Mouse (Mus musculus) cerebellum, postnatal 4 days (tissue): ENCODE data around the gene Krt8.
A peak's percentile ranks its signal among the peaks of the same experiment; 100 is the strongest.

ENCODE experiments used
- DNase-seq, 2 experiments: peaks; one replicate each; pipeline ENCODE4 v3.0.0; 2022; ENCODE audit warnings: low spot score in 2 of 2, mixed read lengths in 1 of 2

The Krt8 gene

GRCm38 (mm10) chr15:102004189-102004588 is at the start of gene Krt8:
TSS of gene Krt8 (minus strand) at chr15:102004482.
- no peak for DNase-seq

- peak; percentile 52 to 55 for DNase-seq
Observed at GRCm38 (mm10) chr15:102051920-102052683, 47.8 kb upstream of the Krt8 start.

DNA sequence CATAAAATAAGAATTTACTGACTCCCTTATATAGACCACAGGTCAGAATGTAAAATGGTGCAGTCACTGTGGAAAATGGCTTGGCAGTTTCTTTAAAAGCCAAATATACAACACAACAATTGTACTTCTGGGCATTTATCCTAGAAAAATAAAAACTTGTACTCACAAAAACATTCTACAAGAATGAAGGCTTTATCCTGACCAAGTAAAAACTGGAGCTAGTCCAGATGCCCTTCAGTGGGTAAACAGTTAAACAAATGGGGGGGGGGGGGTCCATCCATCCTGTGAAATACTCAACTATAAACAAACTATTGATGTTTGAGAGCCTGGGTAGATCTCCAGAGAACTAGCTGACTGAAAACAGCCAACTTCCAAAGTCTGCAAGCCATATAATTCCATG is 45.6 kb upstream of the Krt8 start:
- DNase-seq: no peak

DNA sequence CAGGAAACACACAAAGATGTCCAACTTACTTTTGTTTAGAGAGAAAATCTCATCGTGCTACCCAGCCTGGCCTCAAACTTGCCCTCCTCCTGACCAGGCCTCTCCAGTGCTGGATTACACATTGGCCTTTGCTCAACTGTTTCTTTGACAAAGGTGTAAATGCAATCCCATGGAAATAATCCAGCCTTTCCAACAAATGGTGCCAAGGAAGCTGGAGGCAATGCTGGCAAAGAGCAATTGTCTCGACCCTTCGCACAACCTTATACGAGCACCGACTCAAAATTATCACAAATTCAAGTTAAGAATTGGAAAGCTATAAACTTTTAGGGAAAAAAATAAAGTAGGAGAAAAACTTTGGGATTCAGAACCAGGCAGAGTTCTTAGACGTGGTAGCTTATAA is 43.7 kb upstream of the Krt8 start:
- DNase-seq: no peak

GRCm38 (mm10) chr15:102045691-102046090 is 41.4 kb upstream of the Krt8 start:
- DNase-seq: no peak

DNA sequence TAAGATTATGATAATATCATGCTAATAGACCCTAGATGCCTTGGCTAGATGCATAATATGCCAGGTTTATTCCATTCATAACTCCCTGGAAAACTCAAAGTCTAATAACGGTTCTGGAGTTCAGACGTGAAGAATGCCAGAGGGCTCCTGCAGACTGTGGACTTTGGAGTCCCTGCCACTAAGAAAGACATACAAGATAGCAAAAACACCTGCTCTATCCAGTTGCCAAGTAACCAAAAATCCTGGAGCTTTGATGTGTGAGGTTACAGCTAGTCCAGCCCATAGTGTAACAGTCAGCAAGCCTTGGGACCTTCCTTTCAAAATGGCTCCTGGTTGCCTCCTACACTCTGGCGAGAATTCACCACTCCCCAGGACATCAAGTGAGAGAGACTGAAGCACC is 40.5 kb upstream of the Krt8 start:
- DNase-seq: no peak

GRCm38 (mm10) chr15:102041951-102042350 is 37.7 kb upstream of the Krt8 start:
- no peak for DNase-seq

- DNase-seq: no peak
Observed at GRCm38 (mm10) chr15:102040277-102040676, 36.0 kb upstream of the Krt8 start.

- no peak for DNase-seq
Observed at GRCm38 (mm10) chr15:102034121-102035053, 30.1 kb upstream of the Krt8 start.

- DNase-seq: no peak
Observed at GRCm38 (mm10) chr15:102028040-102028439, 23.8 kb upstream of the Krt8 start, which contains the start of gene Krt18. TSS of gene Krt18 (plus strand) at chr15:102028180.

DNA sequence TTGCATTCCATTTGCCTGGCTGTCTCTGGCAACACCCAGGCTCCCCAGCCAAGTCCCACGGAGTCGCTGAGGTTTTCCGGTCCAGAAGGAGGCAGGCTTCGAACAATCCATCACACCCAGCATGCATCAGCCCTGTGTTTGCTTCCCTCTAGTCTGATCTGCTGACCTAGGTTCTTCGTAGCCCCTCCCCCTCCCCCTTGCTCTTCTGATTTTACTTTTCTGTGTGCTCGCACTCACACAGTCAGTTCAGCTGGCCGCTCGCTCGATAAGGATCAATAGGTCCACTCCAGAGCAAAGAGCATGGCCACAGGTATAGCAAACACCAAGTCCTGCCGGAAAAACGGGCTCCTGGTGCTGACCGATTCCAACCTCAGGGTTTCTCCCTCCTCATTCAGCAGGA is 22.1 kb upstream of the Krt8 start:
- DNase-seq: no peak

GRCm38 (mm10) chr15:102025136-102025872 is 21.0 kb upstream of the Krt8 start:
- DNase-seq: no peak

GRCm38 (mm10) chr15:102023888-102024287 is 19.6 kb upstream of the Krt8 start:
- DNase-seq: no peak

DNA sequence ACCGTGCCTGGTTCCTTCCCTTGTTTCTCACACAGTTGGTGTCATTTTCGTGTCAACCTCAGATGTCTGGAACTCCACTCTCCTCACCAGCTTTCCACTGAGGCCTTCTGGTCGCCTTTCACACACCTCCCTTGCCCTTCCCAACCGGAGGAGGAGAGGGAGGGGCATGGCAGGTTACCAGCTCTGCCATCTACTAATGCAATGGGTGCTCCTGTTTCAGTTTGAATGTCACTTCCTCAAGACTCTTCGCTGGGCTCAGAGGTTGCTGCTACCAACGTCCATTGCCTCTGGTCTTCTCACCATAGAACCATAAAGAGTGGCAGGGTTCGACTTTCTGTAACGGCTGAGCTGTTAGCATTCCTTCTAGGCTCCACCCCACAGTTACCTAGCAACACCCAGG is 18.2 kb upstream of the Krt8 start:
- no peak for DNase-seq

DNA sequence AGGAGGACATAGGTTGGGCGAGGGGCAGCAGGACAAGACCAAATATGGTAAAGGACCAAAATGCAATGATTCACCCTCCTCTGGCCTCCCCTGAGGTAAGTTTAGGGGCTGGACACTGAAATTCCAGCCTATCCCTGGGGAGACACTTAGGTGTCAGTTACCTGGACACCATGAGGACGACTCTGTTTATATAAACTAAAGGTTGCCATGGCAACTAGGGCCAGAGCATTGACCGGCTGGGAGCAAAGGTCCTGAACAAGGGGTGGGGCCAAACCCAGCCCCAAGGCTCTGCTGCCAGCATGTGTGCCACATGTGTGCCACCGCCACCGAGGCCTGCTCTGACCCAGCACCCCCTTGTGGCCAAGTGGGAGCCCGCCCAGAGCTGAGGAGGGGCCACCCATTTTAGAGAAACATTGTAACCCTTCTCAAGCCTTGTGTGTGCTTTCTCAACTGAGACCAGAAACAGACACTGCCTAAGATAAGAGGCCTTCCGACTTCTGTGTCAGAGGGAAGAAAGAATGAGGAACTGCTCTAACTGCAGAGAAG is 13.7 kb upstream of the Krt8 start:
- no peak for DNase-seq

GRCm38 (mm10) chr15:102016787-102017186 is 12.5 kb upstream of the Krt8 start:
- DNase-seq: no peak

GRCm38 (mm10) chr15:102016096-102016495 is 11.8 kb upstream of the Krt8 start:
- no peak for DNase-seq

DNA sequence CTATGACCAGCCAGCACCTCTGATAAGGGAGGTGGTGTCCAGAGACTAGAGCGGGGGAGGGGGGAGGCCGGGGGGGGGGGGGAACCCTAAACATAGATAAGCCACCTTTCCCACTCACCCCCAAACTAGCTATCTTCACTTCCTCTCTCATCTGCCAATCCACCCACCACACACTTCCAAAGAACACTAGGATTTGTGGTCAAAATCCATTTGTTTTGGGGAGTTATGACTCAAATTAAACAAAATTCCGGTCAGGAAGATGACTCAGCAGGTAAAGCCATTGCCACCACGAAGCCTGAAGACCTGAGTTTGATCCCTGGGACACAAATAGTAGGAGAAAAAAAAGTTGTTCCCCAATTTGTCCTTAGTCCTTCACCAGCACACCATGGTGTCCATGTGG is 10.6 kb upstream of the Krt8 start:
- DNase-seq: no peak

GRCm38 (mm10) chr15:102013651-102014050 is 9.4 kb upstream of the Krt8 start:
- no peak for DNase-seq

DNA sequence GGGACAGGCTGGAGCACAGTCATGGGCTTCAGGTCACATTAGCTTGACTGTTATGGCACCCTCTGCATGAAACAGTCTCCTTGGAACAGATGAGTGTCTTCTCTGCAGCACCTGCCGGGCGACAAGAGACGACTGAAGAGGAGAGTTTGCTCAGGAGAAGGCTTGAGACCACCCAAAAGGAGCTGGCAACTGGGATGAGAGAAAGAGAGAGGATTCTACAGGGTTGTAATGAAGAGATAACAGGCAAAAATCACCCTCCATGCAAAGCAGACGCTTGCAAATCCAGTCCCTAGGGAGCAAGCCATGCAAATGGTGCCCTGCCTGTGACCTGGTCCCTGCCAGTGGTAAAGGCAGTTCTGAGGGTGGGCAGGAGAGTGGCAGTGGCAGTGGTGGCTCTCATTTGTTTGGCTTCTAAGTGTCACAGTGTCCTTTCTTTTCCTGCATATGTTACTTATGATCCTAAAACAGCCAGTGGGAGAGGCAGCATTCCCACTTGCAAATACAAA is 8.0 kb upstream of the Krt8 start:
- DNase-seq: no peak

GRCm38 (mm10) chr15:102010569-102011245 is 6.4 kb upstream of the Krt8 start:
- DNase-seq: no peak
